Mouse (Mus musculus) inflammation-experienced regulatory T-cells (primary cell): ENCODE results near the gene Srrd. TPM values are rescaled to one million over a fixed set of nuclear protein-coding genes. Genes with fewer than 3 reads are reported as not detected.

Experiments used
- polyA plus RNA-seq, 2 experiments: library from polyadenylated mRNA; unstranded; fragments of 100-300 nt; shearing (Covaris generic); gene quantifications; one replicate each; pipeline ENCODE4 v1.2.1; 2017

Gene Srrd
- 10 to 100 TPM; 34.0 to 44.1 TPM for polyA plus RNA-seq

GRCm38 (mm10) chr5:112342463-112343204 lies at the start of gene Srrd, which contains the start of gene Hps4:
Srrd (minus strand) TSS chr5:112343040.
Hps4 (plus strand) TSS chr5:112343083.

GRCm38 (mm10) chr5:112355910-112356309 lies 13.1 kb upstream of the Srrd start, which contains the start of gene Gm6583:
Gm6583 (minus strand) TSS chr5:112356033.

GRCm38 (mm10) chr5:112325546-112326445 lies 17.0 kb downstream of the Srrd start, which contains the start of gene Tfip11:
Tfip11 (plus strand) TSS chr5:112326358.

Other genes with a start within 250 kb of the Srrd start
- gene Cryba4, start 90.5 kb downstream of the Srrd start, polyA plus RNA-seq = under 1 TPM in 1 of 2 experiments, not detected in 1; 0.38 TPM
- 1 to 10 TPM in 1 of 2 experiments, under 1 TPM in 1; 0.64 to 1.6 TPM for gene Crybb1, start 87.2 kb downstream of the Srrd start, polyA plus RNA-seq
- gene Tpst2, start 66.3 kb downstream of the Srrd start, polyA plus RNA-seq = 100 to 1,000 TPM; 198 to 267 TPM
- gene Tfip11, start 16.7 kb downstream of the Srrd start, polyA plus RNA-seq = 10 to 100 TPM; 35.2 to 50.2 TPM
- 10 to 100 TPM; 21.4 to 22.5 TPM for gene Hps4, start within 50 bp of the Srrd start, polyA plus RNA-seq
- gene Gm6583, start 13.0 kb upstream of the Srrd start, polyA plus RNA-seq = 1 to 10 TPM in 1 of 2 experiments, under 1 TPM in 1; 0.61 to 2.4 TPM
- gene Asphd2, start 51.8 kb upstream of the Srrd start, polyA plus RNA-seq = 1 to 10 TPM in 1 of 2 experiments, under 1 TPM in 1; 0.38 to 1.1 TPM
- 1 to 10 TPM in 1 of 2 experiments, under 1 TPM in 1; 0.10 to 1.4 TPM for gene Gm6588, start 106.4 kb upstream of the Srrd start, polyA plus RNA-seq
- under 1 TPM in 1 of 2 experiments, not detected in 1; 0.43 TPM for gene Sez6l, start 234.1 kb upstream of the Srrd start, polyA plus RNA-seq